Mouse (Mus musculus): Measurements from ENCODE around the gene Dennd5a. TPM values are rescaled to one million over a fixed set of nuclear protein-coding genes. Genes with fewer than 3 reads are reported as not detected.
"Not testable (repeated sequence)": the region's sequence is repeated elsewhere in the genome, so short reads cannot be mapped to it uniquely, and the experiment has no call there.

The Dennd5a gene
- polyA plus RNA-seq, 1 experiment from 2014 or later: 42.0 TPM

DNA sequence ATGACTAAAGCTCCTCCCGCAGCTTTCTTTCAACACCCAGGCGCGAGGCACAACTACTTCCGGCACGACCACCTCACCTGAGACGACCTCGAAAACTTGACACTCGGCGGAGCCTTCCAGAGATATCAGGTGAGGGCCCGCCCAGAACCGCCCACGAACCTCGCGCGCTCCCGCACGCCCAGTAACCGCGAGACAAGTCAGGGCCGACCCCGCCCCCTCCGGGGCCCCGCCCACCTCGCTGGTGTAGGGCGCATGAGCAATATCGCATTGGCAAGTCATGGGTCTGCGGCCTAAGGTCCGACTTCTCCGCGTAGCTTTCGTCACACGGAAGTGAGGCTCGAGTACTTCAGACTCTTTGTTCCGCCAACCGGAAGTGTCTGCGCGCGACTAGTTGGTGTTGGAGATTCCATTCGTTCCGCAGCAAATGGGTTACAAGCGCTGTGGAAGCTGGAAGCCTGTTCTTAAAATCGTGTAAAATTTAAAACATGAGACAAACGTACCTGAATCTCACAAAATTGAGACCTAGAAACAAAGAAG lies 25.9 kb upstream of the Dennd5a start:
- Histone ChIP-seq H3K9ac (peak overlapping the region; percentile 79), H3K4me2 (replicated peaks) (peak overlapping the region; percentile 68), H3K27me3 (no peaks in the 10 kb centered on the region), H3K4me3 (peak overlapping the region; percentile 71), H3K4me1 (peaks cover 12% of the 10 kb centered on the region), H3K36me3 (peaks cover 9% of the 10 kb centered on the region; the same call in 1 of the 2 replicates), H3K27ac (peak overlapping the region; percentile 75), H3K9me3 (no peaks in the 10 kb centered on the region)
- ATAC-seq (ENCODE audit: insufficient number of reproducible peaks, insufficient read depth, low FRiP score, low TSS enrichment): peak; percentile 97
- WGBS: under 1% methylated on average over 42 of the region's 43 CpGs

DNA sequence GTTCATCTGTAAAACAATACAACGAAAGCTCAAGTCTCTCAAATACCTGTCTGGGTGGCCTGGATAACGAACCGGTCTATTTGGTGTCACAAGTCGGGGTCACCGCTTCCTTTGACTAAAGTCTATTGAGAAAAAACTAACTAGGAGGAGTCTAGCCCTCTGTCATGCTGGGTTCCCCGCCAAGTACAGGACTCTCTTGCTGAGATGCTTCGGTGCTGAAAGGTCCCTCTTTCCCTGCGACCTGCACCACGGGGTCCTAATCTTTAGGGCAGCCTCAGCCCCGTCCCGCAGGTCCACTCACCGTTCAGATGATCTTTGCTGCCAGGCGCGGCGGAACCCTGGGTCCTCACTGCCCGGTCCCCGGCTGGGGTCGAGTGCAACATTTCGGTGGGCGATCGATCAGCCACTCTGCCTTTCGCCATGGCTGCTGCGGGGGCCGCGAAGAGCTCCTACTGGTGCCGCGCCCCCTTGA lies 25.4 kb upstream of the Dennd5a start:
- H3K27ac ChIP-seq: peak overlapping the region; percentile 75
- H3K9ac ChIP-seq: peak overlapping the region; percentile 79
- peak overlapping the region; percentile 71 for H3K4me3 ChIP-seq
- peak; percentile 50 for ATAC-seq (ENCODE audit: insufficient number of reproducible peaks, insufficient read depth, low FRiP score, low TSS enrichment)
- H3K36me3 ChIP-seq: peaks cover 9% of the 10 kb centered on the region; the same call in 1 of the 2 replicates
- peaks cover 12% of the 10 kb centered on the region for H3K4me1 ChIP-seq
- under 1% methylated on average over 27 of the region's 27 CpGs for WGBS
- no peaks in the 10 kb centered on the region for H3K27me3 ChIP-seq
- H3K9me3 ChIP-seq: no peaks in the 10 kb centered on the region
- H3K4me2 ChIP-seq (replicated peaks): peak overlapping the region; percentile 68

DNA sequence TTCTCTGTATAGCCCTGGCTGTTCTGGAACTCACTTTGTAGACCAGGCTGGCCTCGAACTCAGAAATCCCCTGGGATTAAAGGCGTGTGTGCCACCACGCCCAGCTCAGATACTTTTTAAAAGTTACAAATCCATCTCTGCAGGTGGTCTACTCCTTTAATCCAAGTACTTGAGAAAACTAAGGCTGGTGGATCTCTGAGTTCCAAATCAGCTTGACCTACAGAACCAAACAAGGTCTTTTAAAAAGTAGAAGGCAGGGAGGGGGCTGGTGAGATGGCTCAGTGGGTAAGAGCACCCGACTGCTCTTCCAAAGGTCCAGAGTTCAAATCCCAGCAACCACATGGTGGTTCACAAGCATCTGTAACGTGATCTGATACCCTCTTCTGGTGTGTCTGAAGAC lies 24.3 kb upstream of the Dennd5a start:
- not testable (repeated sequence) for ATAC-seq (ENCODE audit: insufficient number of reproducible peaks, insufficient read depth, low FRiP score, low TSS enrichment); H3K9me3 ChIP-seq; H3K4me3 ChIP-seq; H3K27me3 ChIP-seq; H3K27ac ChIP-seq; H3K9ac ChIP-seq
- 80% methylated on average over 5 of the region's 5 CpGs for WGBS
- Histone ChIP-seq H3K4me1 (peaks cover 12% of the 10 kb centered on the region), H3K36me3 (peaks cover 18% of the 10 kb centered on the region), H3K4me2 (replicated peaks) (peak overlapping the region; percentile 68)

DNA sequence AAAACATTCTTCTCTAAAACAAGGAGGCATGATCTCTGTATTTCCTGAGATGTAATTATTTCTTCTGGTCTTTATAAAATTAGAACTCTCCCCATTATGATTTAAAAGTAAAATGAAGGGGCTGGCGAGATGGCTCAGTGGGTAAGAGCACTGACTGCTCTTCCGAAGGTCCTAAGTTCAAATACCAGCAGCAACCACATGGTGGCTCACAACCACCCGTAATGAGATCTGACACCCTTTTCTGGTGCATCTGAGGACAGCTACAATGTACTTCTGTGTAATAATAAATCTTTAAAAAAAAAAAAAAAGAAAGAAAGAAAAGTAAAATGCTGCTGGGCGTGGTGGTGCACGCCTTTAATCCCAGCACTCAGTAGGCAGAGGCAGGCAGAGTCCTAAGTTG lies 16.9 kb upstream of the Dennd5a start:
- H3K27me3 ChIP-seq; H3K27ac ChIP-seq; ATAC-seq (ENCODE audit: insufficient number of reproducible peaks, insufficient read depth, low FRiP score, low TSS enrichment); H3K4me2 ChIP-seq (replicated peaks); H3K4me3 ChIP-seq; H3K9me3 ChIP-seq; H3K9ac ChIP-seq; H3K4me1 ChIP-seq: not testable (repeated sequence)
- H3K36me3 ChIP-seq: peaks cover 58% of the 10 kb centered on the region
- 70% methylated on average over 5 of the region's 5 CpGs for WGBS

DNA sequence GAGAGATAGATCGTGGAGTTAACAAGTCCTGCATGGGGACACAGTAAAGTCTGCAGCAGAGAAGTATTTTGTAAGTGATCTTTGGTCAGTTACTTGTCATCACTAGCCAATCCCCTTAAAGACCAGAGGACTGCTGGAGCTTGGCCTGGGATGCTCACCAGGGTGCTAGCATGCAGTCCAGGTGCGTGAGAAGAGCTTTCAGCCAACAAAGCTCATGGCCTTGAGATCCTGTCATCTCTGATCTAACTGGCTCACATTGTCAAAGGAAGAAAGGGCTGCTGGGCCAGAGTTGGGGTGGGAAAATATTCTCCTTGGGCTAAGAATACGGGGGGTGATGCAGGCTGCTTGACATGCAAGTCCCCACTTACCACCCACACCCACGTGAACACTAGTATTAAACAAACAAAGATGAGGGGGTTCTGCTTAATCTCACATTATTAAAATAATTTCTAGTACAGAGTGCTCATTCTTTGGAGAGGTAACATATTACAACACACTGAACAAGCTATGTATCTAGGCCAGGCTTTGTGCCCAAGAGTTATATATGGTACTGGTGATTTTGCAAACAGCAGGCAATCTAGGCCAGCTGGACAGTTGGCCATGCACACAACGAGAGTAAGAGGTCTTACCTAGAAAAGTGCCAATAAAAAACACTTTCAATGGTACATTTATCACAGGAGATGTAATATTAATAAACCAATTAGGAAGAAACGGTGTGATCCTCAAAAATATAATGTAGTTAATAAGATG lies 15.9 kb upstream of the Dennd5a start:
- 90% methylated on average over 6 of the region's 6 CpGs for whole genome bisulfite sequencing
- Histone ChIP-seq H3K27me3 (no peaks in the 10 kb centered on the region), H3K4me2 (replicated peaks) (no peak overlapping the region), H3K9me3 (no peaks in the 10 kb centered on the region), H3K4me3 (no peak overlapping the region), H3K4me1 (no peaks in the 10 kb centered on the region), H3K36me3 (peaks cover 50% of the 10 kb centered on the region), H3K9ac (no peak overlapping the region), H3K27ac (no peak overlapping the region)
- no peak for ATAC-seq (ENCODE audit: insufficient number of reproducible peaks, insufficient read depth, low FRiP score, low TSS enrichment)

DNA sequence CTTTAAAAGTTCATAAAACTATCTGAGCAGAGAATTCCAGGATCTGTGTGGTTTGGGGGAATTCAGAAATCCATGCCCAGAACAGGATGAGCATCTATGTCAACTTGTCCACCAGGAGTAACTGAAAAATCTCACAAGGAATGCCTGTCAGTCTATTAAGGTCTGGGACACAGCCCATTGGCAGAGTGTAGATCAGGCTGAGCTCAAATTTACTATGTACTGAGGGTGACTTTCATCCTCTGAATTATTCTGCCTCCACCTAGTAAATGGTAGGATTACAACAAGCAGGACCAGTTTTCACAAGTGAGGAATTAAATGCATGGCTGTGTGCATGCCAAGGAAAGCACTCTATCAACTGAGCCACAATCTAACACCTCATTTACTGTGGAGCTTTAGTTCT lies 9.3 kb upstream of the Dennd5a start:
- Histone ChIP-seq H3K9me3 (no peaks in the 10 kb centered on the region), H3K27ac (peak overlapping the region; percentile 79), H3K4me1 (peaks cover 16% of the 10 kb centered on the region), H3K4me3 (no peak overlapping the region), H3K27me3 (no peaks in the 10 kb centered on the region), H3K4me2 (replicated peaks) (no peak overlapping the region), H3K9ac (no peak overlapping the region), H3K36me3 (peaks cover 6% of the 10 kb centered on the region; the same call in 1 of the 2 replicates)
- no peak for ATAC-seq (ENCODE audit: insufficient number of reproducible peaks, insufficient read depth, low FRiP score, low TSS enrichment)

DNA sequence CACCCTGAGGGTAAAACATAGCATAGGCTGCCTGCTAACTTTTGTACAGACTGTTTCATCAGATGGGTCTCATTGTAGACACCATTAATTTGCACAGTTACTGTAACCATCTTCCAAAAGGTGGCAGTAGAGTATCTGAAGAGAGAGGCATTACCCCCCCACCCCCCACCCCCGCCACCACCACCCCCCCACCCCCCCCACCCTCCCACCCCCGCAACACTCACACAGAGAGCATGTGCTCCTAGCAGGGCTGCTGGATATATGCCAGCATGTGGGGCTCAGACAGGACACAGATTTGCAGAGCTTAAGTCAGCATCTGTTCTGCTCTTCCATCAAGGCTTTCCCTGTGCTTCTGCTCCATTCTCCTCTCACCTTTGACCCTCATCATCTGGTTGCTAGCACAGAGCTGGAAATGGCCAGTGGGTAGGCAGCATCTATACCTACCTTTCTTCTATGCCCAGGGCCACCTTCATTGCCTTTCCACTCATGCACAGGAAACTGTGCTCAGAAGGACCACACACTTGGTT lies 8.7 kb upstream of the Dennd5a start:
- peaks cover 6% of the 10 kb centered on the region; the same call in 1 of the 2 replicates for H3K36me3 ChIP-seq
- H3K4me1 ChIP-seq: peaks cover 16% of the 10 kb centered on the region
- 0% methylated on average over 1 of the region's 2 CpGs for WGBS
- no peaks in the 10 kb centered on the region for H3K27me3 ChIP-seq
- H3K9ac ChIP-seq: no peak overlapping the region
- ATAC-seq (ENCODE audit: insufficient number of reproducible peaks, insufficient read depth, low FRiP score, low TSS enrichment): peak; percentile 73; the same call in 1 of the 2 replicates
- H3K27ac ChIP-seq: peak overlapping the region; percentile 79
- H3K4me2 ChIP-seq (replicated peaks): no peak overlapping the region
- no peak overlapping the region for H3K4me3 ChIP-seq
- H3K9me3 ChIP-seq: no peaks in the 10 kb centered on the region

DNA sequence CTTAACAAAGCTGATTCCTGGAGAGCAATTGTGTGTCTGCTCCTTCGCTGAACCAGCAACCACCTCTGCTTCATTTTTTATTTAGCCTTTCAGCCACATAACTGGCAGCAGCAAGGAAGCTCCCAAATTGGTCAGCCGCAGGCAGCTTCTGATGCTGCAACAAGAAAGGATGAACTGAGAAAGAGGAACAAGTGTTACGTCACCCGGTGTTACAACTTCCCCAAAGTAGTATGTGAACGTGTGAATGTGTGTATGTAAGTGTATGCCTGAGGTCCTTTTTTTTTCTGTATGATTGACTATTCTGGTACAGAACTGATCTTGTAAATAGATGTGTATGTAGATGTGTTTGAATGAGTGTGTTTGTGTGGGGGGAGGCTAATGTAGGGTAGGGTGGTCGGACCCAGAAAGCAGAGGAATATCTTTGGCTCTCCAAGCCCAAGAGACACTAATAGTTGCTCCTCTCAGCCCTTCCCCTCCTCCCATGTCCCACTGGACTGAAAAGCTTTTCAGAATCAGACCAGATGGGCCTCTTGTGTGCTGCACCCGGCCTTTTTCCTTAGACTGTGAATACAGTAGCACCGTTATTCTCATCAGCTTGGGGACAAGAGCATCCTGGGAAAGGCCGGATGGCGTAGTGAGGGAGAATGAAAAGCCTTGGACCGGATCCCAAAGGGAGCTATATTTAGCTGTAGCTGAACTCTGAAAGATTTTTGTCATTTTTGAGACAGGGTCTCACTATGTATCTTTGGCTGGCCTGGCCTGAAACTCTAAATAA lies 7.7 kb upstream of the Dennd5a start:
- Histone ChIP-seq H3K4me3 (no peak overlapping the region), H3K9ac (no peak overlapping the region), H3K4me1 (peaks cover 20% of the 10 kb centered on the region), H3K27ac (0 out of 2 replicates have a peak overlapping the region, but pooled peaks have one; percentile 31), H3K27me3 (no peaks in the 10 kb centered on the region), H3K4me2 (replicated peaks) (no peak overlapping the region), H3K9me3 (no peaks in the 10 kb centered on the region), H3K36me3 (peaks cover 6% of the 10 kb centered on the region; the same call in 1 of the 2 replicates)
- WGBS: 73% methylated on average over 11 of the region's 11 CpGs
- ATAC-seq (ENCODE audit: insufficient number of reproducible peaks, insufficient read depth, low FRiP score, low TSS enrichment): peak; percentile 12; the same call in 1 of the 2 replicates

DNA sequence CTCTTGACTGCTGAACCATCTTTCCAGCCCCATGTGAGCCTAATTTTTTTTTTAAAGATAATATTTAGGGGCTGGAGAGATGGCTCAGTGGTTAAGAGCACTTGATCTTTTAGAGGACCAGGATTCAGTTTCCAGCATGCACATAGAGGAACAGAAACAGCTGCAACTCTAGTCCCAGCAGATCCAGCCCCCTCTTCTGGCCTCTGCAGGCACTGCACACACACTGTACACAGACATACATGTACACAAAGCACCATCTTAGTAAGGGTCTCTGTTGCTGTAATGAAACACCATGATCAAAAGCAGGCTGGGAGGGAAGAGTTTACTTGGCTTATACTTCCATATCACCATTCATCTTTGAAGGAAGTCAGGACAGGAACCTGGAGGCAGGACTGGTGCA lies 5.4 kb upstream of the Dennd5a start:
- no peaks in the 10 kb centered on the region for H3K27me3 ChIP-seq
- H3K4me3 ChIP-seq: no peak overlapping the region
- H3K36me3 ChIP-seq: no peaks in the 10 kb centered on the region
- peaks cover 40% of the 10 kb centered on the region for H3K4me1 ChIP-seq
- H3K27ac ChIP-seq: no peak overlapping the region
- H3K9me3 ChIP-seq: no peaks in the 10 kb centered on the region
- no peak overlapping the region for H3K9ac ChIP-seq
- H3K4me2 ChIP-seq (replicated peaks): no peak overlapping the region
- ATAC-seq (ENCODE audit: insufficient number of reproducible peaks, insufficient read depth, low FRiP score, low TSS enrichment): no peak

DNA sequence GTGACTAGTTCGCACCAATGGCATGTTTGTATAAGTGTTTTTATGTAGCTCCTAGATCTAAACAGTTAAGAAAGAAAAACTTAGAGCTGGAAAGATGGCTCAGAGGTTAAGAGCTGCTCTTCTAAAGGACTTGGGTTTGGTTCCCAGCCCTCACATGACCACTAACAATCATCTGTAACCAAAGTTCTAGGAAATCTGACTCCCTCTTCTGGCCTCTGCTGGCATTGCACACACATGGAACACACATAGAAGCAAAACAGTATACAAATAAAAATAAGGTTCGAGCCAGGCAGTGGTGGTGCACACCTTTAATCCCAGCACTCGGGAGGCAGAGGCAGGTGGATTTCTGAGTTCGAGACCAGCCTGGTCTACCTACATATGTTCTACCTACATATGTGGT lies 3.4 kb upstream of the Dennd5a start:
- no peak overlapping the region for H3K27ac ChIP-seq
- no peaks in the 10 kb centered on the region for H3K27me3 ChIP-seq
- no peak overlapping the region for H3K4me2 ChIP-seq (replicated peaks)
- WGBS: 93% methylated on average over 4 of the region's 4 CpGs
- ATAC-seq (ENCODE audit: insufficient number of reproducible peaks, insufficient read depth, low FRiP score, low TSS enrichment): no peak
- H3K4me1 ChIP-seq: peaks cover 36% of the 10 kb centered on the region
- no peaks in the 10 kb centered on the region for H3K36me3 ChIP-seq
- H3K9me3 ChIP-seq: no peaks in the 10 kb centered on the region
- H3K4me3 ChIP-seq: no peak overlapping the region
- H3K9ac ChIP-seq: no peak overlapping the region

DNA sequence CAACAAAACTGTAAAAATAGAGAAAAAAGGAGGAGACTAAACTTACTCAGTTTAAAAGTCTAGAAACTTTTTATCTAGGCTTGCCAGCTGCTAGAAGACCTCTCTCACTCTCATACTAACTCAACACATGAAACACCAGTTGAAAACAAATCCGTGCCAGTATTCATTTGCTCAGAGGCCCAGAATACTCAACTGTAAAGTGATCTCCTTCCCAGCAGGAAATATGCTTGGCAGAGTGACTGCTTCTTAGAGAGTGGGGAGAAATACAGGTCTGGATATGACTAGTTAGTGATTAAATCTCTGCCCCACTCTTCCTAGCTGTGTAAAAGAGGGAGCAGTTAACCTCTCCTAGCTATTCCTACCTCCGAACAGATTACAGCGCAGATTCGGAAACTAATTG lies 2.3 kb upstream of the Dennd5a start:
- Histone ChIP-seq H3K4me3 (no peak overlapping the region), H3K4me2 (replicated peaks) (no peak overlapping the region), H3K36me3 (no peaks in the 10 kb centered on the region), H3K4me1 (peaks cover 39% of the 10 kb centered on the region), H3K9me3 (no peaks in the 10 kb centered on the region), H3K27me3 (no peaks in the 10 kb centered on the region), H3K27ac (peak overlapping the region; percentile 56), H3K9ac (no peak overlapping the region)
- ATAC-seq (ENCODE audit: insufficient number of reproducible peaks, insufficient read depth, low FRiP score, low TSS enrichment): no peak
- 57% methylated on average over 4 of the region's 4 CpGs for WGBS
